Mouse (Mus musculus): Measurements from ENCODE around the gene Tert. TPM values are rescaled to one million over a fixed set of nuclear protein-coding genes. Genes with fewer than 3 reads are reported as not detected.

The Tert gene
- polyA plus RNA-seq, 1 experiment = 0.13 TPM

DNA sequence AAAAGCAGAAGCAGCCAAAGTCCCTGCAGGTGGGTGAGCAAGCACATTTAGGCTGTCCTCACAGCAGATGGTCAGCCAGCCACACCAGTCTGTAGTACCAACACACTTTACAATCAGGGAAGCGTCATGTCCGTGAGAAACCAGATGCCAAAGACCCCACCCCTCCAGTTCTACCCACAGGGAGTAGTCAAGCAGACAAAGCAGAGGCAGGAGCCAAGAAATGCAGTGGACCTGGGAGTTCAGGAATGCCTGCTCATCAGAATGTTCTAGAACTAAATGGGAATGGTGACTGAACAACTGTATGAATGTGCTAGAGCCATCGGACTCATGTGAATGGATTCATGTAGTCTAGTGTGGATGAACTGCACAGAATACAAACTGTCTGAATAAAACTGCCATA, 60.9 kb downstream of the Tert start:
- H3ac ChIP-seq (ENCODE audit: control insufficient read depth, insufficient read length) = no peak overlapping the region
- TF ChIP-seq MYOG (IDR thresholded peaks at IDR 0.05; ENCODE audit: control insufficient read depth in 1 of 3, insufficient read depth in 1 of 3, insufficient read length in 2 of 3, low read depth in 2 of 3) (no peak), CEBPB (IDR thresholded peaks at IDR 0.05; ENCODE audit: insufficient read depth, poor library complexity, severe bottlenecking) (no peak), USF1 (IDR thresholded peaks at IDR 0.05; ENCODE audit: low read depth) (no peak), TCF3 (IDR thresholded peaks at IDR 0.05; ENCODE audit: insufficient read length, low read depth) (no peak), POLR2AphosphoS2 (IDR thresholded peaks at IDR 0.05; ENCODE audit: insufficient read length, low read depth) (no peak), SRF (IDR thresholded peaks at IDR 0.05; ENCODE audit: control insufficient read depth, insufficient read length, low read depth) (no peak), E2F4 (IDR thresholded peaks at IDR 0.05; ENCODE audit: insufficient read depth) (no peak), TCF12 (IDR thresholded peaks at IDR 0.05; ENCODE audit: insufficient read depth, poor library complexity, severe bottlenecking) (no peak), MAX (IDR thresholded peaks at IDR 0.05; ENCODE audit: low read depth) (no peak), REST (IDR thresholded peaks at IDR 0.05; ENCODE audit: insufficient read depth, insufficient read length) (no peak), MYOD1 (IDR thresholded peaks at IDR 0.05; ENCODE audit: control insufficient read depth in 1 of 3, insufficient read length in 2 of 3, low read depth in 2 of 3) (no peak), POLR2A (IDR thresholded peaks at IDR 0.05; ENCODE audit: insufficient read length, low read depth) (no peak)
- H3K79me2 ChIP-seq (ENCODE audit: control insufficient read depth, insufficient read depth) = no peaks in the 10 kb centered on the region
- no peak overlapping the region for H3K4me3 ChIP-seq
- H3K27me3 ChIP-seq (ENCODE audit: control insufficient read depth, insufficient read depth, insufficient read length) = no peaks in the 10 kb centered on the region
- no peaks in the 10 kb centered on the region for H3K36me3 ChIP-seq (ENCODE audit: control insufficient read depth, insufficient read depth)
- no peak overlapping the region for H3K4me2 ChIP-seq (ENCODE audit: low read depth)

DNA sequence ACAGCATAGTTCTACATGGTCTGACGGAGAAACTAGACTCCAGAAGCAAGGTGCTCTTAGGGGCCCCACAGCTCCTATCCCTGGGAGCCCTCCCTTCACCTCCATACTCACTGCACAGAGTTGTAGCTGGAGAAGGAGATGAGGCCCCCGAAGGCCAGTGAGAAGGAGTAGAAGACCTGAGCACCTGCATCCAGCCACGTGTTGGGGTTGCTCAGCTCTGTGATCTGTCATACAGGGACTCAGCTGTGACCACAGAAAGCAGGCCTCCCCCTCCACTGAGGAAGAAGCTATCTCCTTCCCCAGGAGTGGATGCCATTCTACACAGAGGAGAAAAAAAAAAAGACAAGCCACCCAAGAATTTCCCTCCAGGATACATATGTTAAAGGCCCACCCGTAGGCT, 62.2 kb downstream of the Tert start:
- Histone ChIP-seq H3K4me3 (no peak overlapping the region), H3K79me2 (ENCODE audit: control insufficient read depth, insufficient read depth) (no peaks in the 10 kb centered on the region), H3K36me3 (ENCODE audit: control insufficient read depth, insufficient read depth) (no peaks in the 10 kb centered on the region), H3ac (ENCODE audit: control insufficient read depth, insufficient read length) (no peak overlapping the region), H3K4me2 (ENCODE audit: low read depth) (no peak overlapping the region), H3K27me3 (ENCODE audit: control insufficient read depth, insufficient read depth, insufficient read length) (no peaks in the 10 kb centered on the region)
- no peak for TF ChIP-seq POLR2A (IDR thresholded peaks at IDR 0.05; ENCODE audit: insufficient read length, low read depth)
- no peak for TF ChIP-seq POLR2AphosphoS2 (IDR thresholded peaks at IDR 0.05; ENCODE audit: insufficient read length, low read depth)
- TF ChIP-seq MAX (IDR thresholded peaks at IDR 0.05; ENCODE audit: low read depth) = no peak
- TF ChIP-seq SRF (IDR thresholded peaks at IDR 0.05; ENCODE audit: control insufficient read depth, insufficient read length, low read depth) = no peak
- no peak for TF ChIP-seq REST (IDR thresholded peaks at IDR 0.05; ENCODE audit: insufficient read depth, insufficient read length)
- TF ChIP-seq USF1 (IDR thresholded peaks at IDR 0.05; ENCODE audit: low read depth) = no peak
- TF ChIP-seq TCF3 (IDR thresholded peaks at IDR 0.05; ENCODE audit: insufficient read length, low read depth) = no peak
- no peak for TF ChIP-seq TCF12 (IDR thresholded peaks at IDR 0.05; ENCODE audit: insufficient read depth, poor library complexity, severe bottlenecking)
- TF ChIP-seq CEBPB (IDR thresholded peaks at IDR 0.05; ENCODE audit: insufficient read depth, poor library complexity, severe bottlenecking) = no peak
- TF ChIP-seq E2F4 (IDR thresholded peaks at IDR 0.05; ENCODE audit: insufficient read depth) = no peak
- no peak for TF ChIP-seq MYOD1 (IDR thresholded peaks at IDR 0.05; ENCODE audit: control insufficient read depth in 1 of 3, insufficient read length in 2 of 3, low read depth in 2 of 3)
- no peak for TF ChIP-seq MYOG (IDR thresholded peaks at IDR 0.05; ENCODE audit: control insufficient read depth in 1 of 3, insufficient read depth in 1 of 3, insufficient read length in 2 of 3, low read depth in 2 of 3)

DNA sequence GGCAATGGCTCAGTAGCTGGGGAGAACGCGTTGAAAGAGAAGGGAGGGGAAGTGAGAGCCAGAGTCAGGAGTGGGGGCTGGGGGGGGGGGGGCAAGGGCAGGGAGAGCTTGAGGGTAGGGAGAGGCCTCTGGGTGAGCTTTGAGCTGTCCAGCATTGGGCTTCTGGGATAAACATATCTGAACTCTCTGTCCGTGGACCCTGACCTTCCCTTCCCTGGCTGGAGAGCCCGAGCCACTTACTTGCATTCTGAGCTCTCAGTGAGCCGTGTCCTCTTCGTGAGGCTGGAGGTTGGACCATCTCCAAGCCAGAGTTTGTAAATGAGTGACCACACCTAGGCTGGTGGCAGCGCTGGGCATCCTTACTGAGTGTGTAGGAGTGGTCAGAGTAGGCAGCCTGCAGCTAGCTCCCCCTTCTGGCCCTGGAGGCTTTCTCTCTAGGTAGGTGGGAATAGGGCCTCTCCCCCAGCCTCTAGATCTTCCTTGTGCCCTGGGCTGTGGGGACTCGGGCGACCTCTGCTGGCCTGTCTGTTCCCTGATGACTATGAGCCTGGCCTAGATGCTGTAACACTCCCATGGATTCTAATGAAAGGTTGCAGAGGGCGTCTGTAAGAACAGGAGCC, 65.6 kb downstream of the Tert start:
- Histone ChIP-seq H3K4me2 (ENCODE audit: low read depth) (no peak overlapping the region), H3K36me3 (ENCODE audit: control insufficient read depth, insufficient read depth) (no peaks in the 10 kb centered on the region), H3ac (ENCODE audit: control insufficient read depth, insufficient read length) (no peak overlapping the region), H3K4me3 (no peak overlapping the region), H3K27me3 (ENCODE audit: control insufficient read depth, insufficient read depth, insufficient read length) (no peaks in the 10 kb centered on the region), H3K79me2 (ENCODE audit: control insufficient read depth, insufficient read depth) (no peaks in the 10 kb centered on the region)
- TF ChIP-seq POLR2AphosphoS2 (IDR thresholded peaks at IDR 0.05; ENCODE audit: insufficient read length, low read depth) (no peak), USF1 (IDR thresholded peaks at IDR 0.05; ENCODE audit: low read depth) (no peak), CEBPB (IDR thresholded peaks at IDR 0.05; ENCODE audit: insufficient read depth, poor library complexity, severe bottlenecking) (no peak), MYOD1 (IDR thresholded peaks at IDR 0.05; ENCODE audit: control insufficient read depth in 1 of 3, insufficient read length in 2 of 3, low read depth in 2 of 3) (no peak), SRF (IDR thresholded peaks at IDR 0.05; ENCODE audit: control insufficient read depth, insufficient read length, low read depth) (no peak), POLR2A (IDR thresholded peaks at IDR 0.05; ENCODE audit: insufficient read length, low read depth) (no peak), REST (IDR thresholded peaks at IDR 0.05; ENCODE audit: insufficient read depth, insufficient read length) (no peak), TCF3 (IDR thresholded peaks at IDR 0.05; ENCODE audit: insufficient read length, low read depth) (no peak), MAX (IDR thresholded peaks at IDR 0.05; ENCODE audit: low read depth) (no peak), MYOG (IDR thresholded peaks at IDR 0.05; ENCODE audit: control insufficient read depth in 1 of 3, insufficient read depth in 1 of 3, insufficient read length in 2 of 3, low read depth in 2 of 3) (no peak), TCF12 (IDR thresholded peaks at IDR 0.05; ENCODE audit: insufficient read depth, poor library complexity, severe bottlenecking) (no peak), E2F4 (IDR thresholded peaks at IDR 0.05; ENCODE audit: insufficient read depth) (no peak)

DNA sequence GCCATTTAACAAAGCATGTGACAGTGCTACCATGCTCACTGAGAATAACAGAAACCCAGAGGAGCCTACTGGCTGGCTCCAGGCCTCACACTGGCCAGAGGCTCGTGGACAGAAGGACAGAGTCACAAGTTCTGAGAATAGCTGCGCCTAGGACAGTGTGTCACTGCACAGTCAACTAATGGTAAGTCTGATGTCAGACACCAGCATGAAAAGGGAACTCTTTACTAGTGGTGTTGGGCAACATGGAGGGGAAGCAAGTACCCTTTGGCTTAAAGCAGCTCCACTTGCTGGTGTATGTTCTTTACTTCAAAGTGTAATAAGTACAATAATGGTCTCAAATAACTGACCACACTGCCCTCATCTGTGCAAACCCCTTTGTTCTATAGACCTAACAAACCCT, 66.6 kb downstream of the Tert start:
- no peak for TF ChIP-seq MYOD1 (IDR thresholded peaks at IDR 0.05; ENCODE audit: control insufficient read depth in 1 of 3, insufficient read length in 2 of 3, low read depth in 2 of 3)
- H3K4me2 ChIP-seq (ENCODE audit: low read depth) = no peak overlapping the region
- no peak overlapping the region for H3ac ChIP-seq (ENCODE audit: control insufficient read depth, insufficient read length)
- no peak overlapping the region for H3K4me3 ChIP-seq
- no peaks in the 10 kb centered on the region for H3K36me3 ChIP-seq (ENCODE audit: control insufficient read depth, insufficient read depth)
- no peaks in the 10 kb centered on the region for H3K79me2 ChIP-seq (ENCODE audit: control insufficient read depth, insufficient read depth)
- no peaks in the 10 kb centered on the region for H3K27me3 ChIP-seq (ENCODE audit: control insufficient read depth, insufficient read depth, insufficient read length)

DNA sequence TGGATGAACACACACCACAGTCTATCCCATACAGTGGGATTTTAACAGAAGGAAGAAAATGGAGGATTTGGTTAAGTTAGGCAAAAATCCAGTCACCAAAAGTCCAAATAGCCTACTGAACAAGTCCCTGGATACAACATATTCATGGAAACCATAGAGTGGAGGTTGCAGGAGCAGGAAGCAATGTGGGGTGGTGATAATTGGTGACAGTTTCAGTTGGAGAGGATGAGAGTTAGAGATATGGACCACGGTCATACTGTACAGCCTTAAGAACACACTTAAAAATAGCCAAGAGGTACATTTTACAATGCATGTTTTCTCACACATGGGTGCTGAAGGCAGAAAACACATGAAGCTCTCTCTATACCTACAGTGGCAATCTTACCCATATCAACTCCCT, 68.3 kb downstream of the Tert start:
- no peak overlapping the region for H3ac ChIP-seq (ENCODE audit: control insufficient read depth, insufficient read length)
- TF ChIP-seq MYOG (IDR thresholded peaks at IDR 0.05; ENCODE audit: control insufficient read depth in 1 of 3, insufficient read depth in 1 of 3, insufficient read length in 2 of 3, low read depth in 2 of 3) (no peak), TCF3 (IDR thresholded peaks at IDR 0.05; ENCODE audit: insufficient read length, low read depth) (no peak), MYOD1 (IDR thresholded peaks at IDR 0.05; ENCODE audit: control insufficient read depth in 1 of 3, insufficient read length in 2 of 3, low read depth in 2 of 3) (no peak), REST (IDR thresholded peaks at IDR 0.05; ENCODE audit: insufficient read depth, insufficient read length) (no peak), POLR2A (IDR thresholded peaks at IDR 0.05; ENCODE audit: insufficient read length, low read depth) (no peak), E2F4 (IDR thresholded peaks at IDR 0.05; ENCODE audit: insufficient read depth) (no peak), TCF12 (IDR thresholded peaks at IDR 0.05; ENCODE audit: insufficient read depth, poor library complexity, severe bottlenecking) (no peak), SRF (IDR thresholded peaks at IDR 0.05; ENCODE audit: control insufficient read depth, insufficient read length, low read depth) (no peak), CEBPB (IDR thresholded peaks at IDR 0.05; ENCODE audit: insufficient read depth, poor library complexity, severe bottlenecking) (no peak), USF1 (IDR thresholded peaks at IDR 0.05; ENCODE audit: low read depth) (no peak), POLR2AphosphoS2 (IDR thresholded peaks at IDR 0.05; ENCODE audit: insufficient read length, low read depth) (no peak), MAX (IDR thresholded peaks at IDR 0.05; ENCODE audit: low read depth) (no peak)
- no peaks in the 10 kb centered on the region for H3K36me3 ChIP-seq (ENCODE audit: control insufficient read depth, insufficient read depth)
- H3K27me3 ChIP-seq (ENCODE audit: control insufficient read depth, insufficient read depth, insufficient read length) = no peaks in the 10 kb centered on the region
- H3K79me2 ChIP-seq (ENCODE audit: control insufficient read depth, insufficient read depth) = no peaks in the 10 kb centered on the region
- no peak overlapping the region for H3K4me3 ChIP-seq
- no peak overlapping the region for H3K4me2 ChIP-seq (ENCODE audit: low read depth)
